Mouse (Mus musculus) lung, embryonic 16.5 days (tissue): Measurements from ENCODE around the gene Psrc1. TPM values are rescaled to one million over a fixed set of nuclear protein-coding genes. Genes with fewer than 3 reads are reported as not detected.
A peak's percentile ranks its signal among the peaks of the same experiment; 100 is the strongest.

Source experiments
- ATAC-seq: fragments of 200-750 bp; cut with Nextera tagmentation; 2 replicates; pipeline ENCODE4 v1.8.0; 2017; ENCODE audit warnings: low read depth, mild to moderate bottlenecking, moderate library complexity
- H3K27ac ChIP-seq: fragments of 300-500 bp; sonication (generic); 2 replicates; pipeline ENCODE4 v1.5.1; 2014; ENCODE audit warnings: mild to moderate bottlenecking, control low read depth, low read length
- H3K27me3 ChIP-seq: fragments of 300-500 bp; sonication (generic); 2 replicates; pipeline ENCODE4 v1.6.1; 2014; ENCODE audit warnings: low read depth, low read length, mixed read lengths; ENCODE audit not compliant: control insufficient read depth, insufficient read depth
- H3K36me3 ChIP-seq: fragments of 300-500 bp; sonication (generic); 2 replicates; pipeline ENCODE4 v1.6.1; 2014; ENCODE audit warnings: low read length; ENCODE audit not compliant: control insufficient read depth, insufficient read depth
- H3K4me1 ChIP-seq: fragments of 300-500 bp; sonication (generic); replicated peaks from 2 replicates; pipeline ENCODE4 v1.6.1; 2014; ENCODE audit warnings: low read length, mixed read lengths; ENCODE audit not compliant: control insufficient read depth, insufficient read depth
- H3K4me2 ChIP-seq: fragments of 300-500 bp; sonication (generic); 2 replicates; pipeline ENCODE4 v1.6.1; 2014; ENCODE audit warnings: low read depth, low read length, control low read depth
- H3K4me3 ChIP-seq: fragments of 300-500 bp; sonication (generic); 2 replicates; pipeline ENCODE4 v1.5.1; 2014; ENCODE audit warnings: mild to moderate bottlenecking, low read length, control low read depth
- H3K9ac ChIP-seq: fragments of 300-500 bp; sonication (generic); 2 replicates; pipeline ENCODE4 v1.6.1; 2014; ENCODE audit warnings: low read length, control low read depth
- H3K9me3 ChIP-seq: fragments of 300-500 bp; sonication (generic); 2 replicates; pipeline ENCODE4 v1.6.1; 2016; ENCODE audit warnings: low read length; ENCODE audit not compliant: control insufficient read depth
- WGBS: fragments of 180-500 bp; shearing (Covaris S2); extraction: QIAGEN DNeasy Blood & Tissue Kit; methylation state at CpG from one replicate; pipeline ENCODE4 v1.1.7; 2014; 5-methylcytosine and 5-hydroxymethylcytosine counted together
- polyA plus RNA-seq: library from polyadenylated mRNA; unstranded; fragments of >200 nt; fragmentation: Nextera tagmentation; extraction: Ambion mirVana; gene quantifications from 2 replicates; pipeline ENCODE4 v1.2.1, GENCODE M21; 2015

The Psrc1 gene
- 73.9 and 75.6 TPM in 2 replicates for polyA plus RNA-seq

GRCm38 (mm10) chr3:108383485-108384354 is at the start of gene Psrc1:
Psrc1 (plus strand) TSS chr3:108383839.
- H3K4me1 ChIP-seq: peaks cover 26% of the 10 kb centered on the region
- peak within 1 kb of the TSS; percentile 67 for H3K4me3 ChIP-seq
- WGBS: under 1% methylated on average over 44 of the region's 44 CpGs
- no peaks in the 10 kb centered on the region for H3K9me3 ChIP-seq
- ATAC-seq: peak; percentile 93
- H3K36me3 ChIP-seq: no peaks in the 10 kb centered on the region
- H3K27me3 ChIP-seq: no peaks in the 10 kb centered on the region
- peak within 1 kb of the TSS; percentile 69 for H3K9ac ChIP-seq
- H3K27ac ChIP-seq: peak within 1 kb of the TSS; percentile 62; the same call in 1 of the 2 replicates
- H3K4me2 ChIP-seq: peak within 1 kb of the TSS; percentile 75

- Histone ChIP-seq H3K9ac (no peak overlapping the region), H3K4me2 (no peak overlapping the region), H3K27me3 (no peaks in the 10 kb centered on the region), H3K9me3 (no peaks in the 10 kb centered on the region), H3K36me3 (peaks cover 38% of the 10 kb centered on the region), H3K4me1 (no peaks in the 10 kb centered on the region; the same call in 1 of the 2 replicates), H3K27ac (no peak overlapping the region), H3K4me3 (no peak overlapping the region)
- 93% methylated on average over 5 of the region's 5 CpGs for WGBS
- no peak for ATAC-seq
Observed at GRCm38 (mm10) chr3:108336878-108337277, 46.8 kb upstream of the Psrc1 start.

- peaks cover 42% of the 10 kb centered on the region for H3K36me3 ChIP-seq
- WGBS: 77% methylated on average over 2 of the region's 2 CpGs
- no peak overlapping the region for H3K4me2 ChIP-seq
- ATAC-seq: no peak
- H3K4me1 ChIP-seq: no peaks in the 10 kb centered on the region; the same call in 1 of the 2 replicates
- no peak overlapping the region for H3K9ac ChIP-seq
- H3K4me3 ChIP-seq: no peak overlapping the region
- H3K27me3 ChIP-seq: no peaks in the 10 kb centered on the region
- no peaks in the 10 kb centered on the region for H3K9me3 ChIP-seq
- peak overlapping the region; percentile 48; the same call in 1 of the 2 replicates for H3K27ac ChIP-seq
Observed at GRCm38 (mm10) chr3:108341040-108341439, 42.6 kb upstream of the Psrc1 start.

- WGBS: 52% methylated on average over 7 of the region's 7 CpGs
- Histone ChIP-seq H3K9ac (no peak overlapping the region), H3K4me1 (no peaks in the 10 kb centered on the region; the same call in 1 of the 2 replicates), H3K27me3 (no peaks in the 10 kb centered on the region), H3K9me3 (no peaks in the 10 kb centered on the region), H3K4me3 (no peak overlapping the region), H3K36me3 (peaks cover 46% of the 10 kb centered on the region), H3K27ac (0 out of 2 replicates have a peak overlapping the region, but pooled peaks have one; percentile 2), H3K4me2 (no peak overlapping the region)
- ATAC-seq: peak; percentile 95
Observed at GRCm38 (mm10) chr3:108342185-108342584, 41.5 kb upstream of the Psrc1 start.

GRCm38 (mm10) chr3:108345855-108346254 is 37.8 kb upstream of the Psrc1 start:
- no peaks in the 10 kb centered on the region; the same call in 1 of the 2 replicates for H3K4me1 ChIP-seq
- H3K9ac ChIP-seq: no peak overlapping the region
- no peaks in the 10 kb centered on the region for H3K27me3 ChIP-seq
- no peaks in the 10 kb centered on the region for H3K9me3 ChIP-seq
- WGBS: 81% methylated on average over 7 of the region's 7 CpGs
- no peak overlapping the region for H3K27ac ChIP-seq
- no peak overlapping the region for H3K4me3 ChIP-seq
- peaks cover 24% of the 10 kb centered on the region; the same call in 1 of the 2 replicates for H3K36me3 ChIP-seq
- ATAC-seq: no peak
- H3K4me2 ChIP-seq: no peak overlapping the region

- peaks cover 32% of the 10 kb centered on the region for H3K36me3 ChIP-seq
- no peak overlapping the region for H3K9ac ChIP-seq
- no peak for ATAC-seq
Observed at GRCm38 (mm10) chr3:108348376-108348775, 35.3 kb upstream of the Psrc1 start.

GRCm38 (mm10) chr3:108355245-108355644 is 28.4 kb upstream of the Psrc1 start:
- Histone ChIP-seq H3K9ac (no peak overlapping the region), H3K4me2 (no peak overlapping the region), H3K9me3 (no peaks in the 10 kb centered on the region), H3K4me1 (no peaks in the 10 kb centered on the region), H3K36me3 (peaks cover 47% of the 10 kb centered on the region), H3K27me3 (no peaks in the 10 kb centered on the region), H3K27ac (no peak overlapping the region), H3K4me3 (no peak overlapping the region)
- 78% methylated on average over 3 of the region's 3 CpGs for WGBS
- ATAC-seq: no peak

More at GRCm38 (mm10) chr3:108348376-108348775, 35.3 kb upstream of the Psrc1 start:
- Histone ChIP-seq H3K4me2 (no peak overlapping the region), H3K9me3 (no peaks in the 10 kb centered on the region), H3K27me3 (no peaks in the 10 kb centered on the region), H3K27ac (no peak overlapping the region), H3K4me1 (no peaks in the 10 kb centered on the region), H3K4me3 (no peak overlapping the region)
- WGBS: 73% methylated on average over 9 of the region's 9 CpGs

- no peak overlapping the region for H3K9ac ChIP-seq
- 83% methylated on average over 10 of the region's 10 CpGs for WGBS
- no peak overlapping the region for H3K27ac ChIP-seq
- ATAC-seq: no peak
- H3K27me3 ChIP-seq: no peaks in the 10 kb centered on the region
- H3K4me1 ChIP-seq: no peaks in the 10 kb centered on the region; the same call in 1 of the 2 replicates
- no peak overlapping the region for H3K4me2 ChIP-seq
- no peak overlapping the region for H3K4me3 ChIP-seq
- no peaks in the 10 kb centered on the region for H3K9me3 ChIP-seq
- H3K36me3 ChIP-seq: peaks cover 35% of the 10 kb centered on the region
Observed at GRCm38 (mm10) chr3:108357051-108357450, 26.6 kb upstream of the Psrc1 start.

- Histone ChIP-seq H3K4me1 (no peaks in the 10 kb centered on the region; the same call in 1 of the 2 replicates), H3K27ac (no peak overlapping the region), H3K27me3 (no peaks in the 10 kb centered on the region), H3K4me3 (no peak overlapping the region), H3K4me2 (no peak overlapping the region), H3K9ac (no peak overlapping the region), H3K9me3 (no peaks in the 10 kb centered on the region), H3K36me3 (peaks cover 29% of the 10 kb centered on the region)
- no peak for ATAC-seq
- 72% methylated on average over 6 of the region's 6 CpGs for WGBS
Observed at GRCm38 (mm10) chr3:108358445-108358844, 25.2 kb upstream of the Psrc1 start.
